Mouse (Mus musculus) urinary bladder, adult 2 months (tissue): ENCODE data around the gene Vstm5. TPM values are rescaled to one million over a fixed set of nuclear protein-coding genes. Genes with fewer than 3 reads are reported as not detected.
"Not testable (repeated sequence)": the region's sequence is repeated elsewhere in the genome, so short reads cannot be mapped to it uniquely, and the experiment has no call there.

Source experiments
- DNase-seq: peaks from one replicate; pipeline ENCODE4 v3.0.0; 2022; ENCODE audit warnings: low spot score
- polyA plus RNA-seq: library from polyadenylated mRNA; depleted of rRNA; stranded (reverse); fragments of >200 nt; gene quantifications from 2 replicates; pipeline ENCODE4 v1.2.3, GENCODE M21; 2012; rRNA removed

The Vstm5 gene
- polyA plus RNA-seq, result 3.5 and 4.9 TPM in 2 replicates

DNA sequence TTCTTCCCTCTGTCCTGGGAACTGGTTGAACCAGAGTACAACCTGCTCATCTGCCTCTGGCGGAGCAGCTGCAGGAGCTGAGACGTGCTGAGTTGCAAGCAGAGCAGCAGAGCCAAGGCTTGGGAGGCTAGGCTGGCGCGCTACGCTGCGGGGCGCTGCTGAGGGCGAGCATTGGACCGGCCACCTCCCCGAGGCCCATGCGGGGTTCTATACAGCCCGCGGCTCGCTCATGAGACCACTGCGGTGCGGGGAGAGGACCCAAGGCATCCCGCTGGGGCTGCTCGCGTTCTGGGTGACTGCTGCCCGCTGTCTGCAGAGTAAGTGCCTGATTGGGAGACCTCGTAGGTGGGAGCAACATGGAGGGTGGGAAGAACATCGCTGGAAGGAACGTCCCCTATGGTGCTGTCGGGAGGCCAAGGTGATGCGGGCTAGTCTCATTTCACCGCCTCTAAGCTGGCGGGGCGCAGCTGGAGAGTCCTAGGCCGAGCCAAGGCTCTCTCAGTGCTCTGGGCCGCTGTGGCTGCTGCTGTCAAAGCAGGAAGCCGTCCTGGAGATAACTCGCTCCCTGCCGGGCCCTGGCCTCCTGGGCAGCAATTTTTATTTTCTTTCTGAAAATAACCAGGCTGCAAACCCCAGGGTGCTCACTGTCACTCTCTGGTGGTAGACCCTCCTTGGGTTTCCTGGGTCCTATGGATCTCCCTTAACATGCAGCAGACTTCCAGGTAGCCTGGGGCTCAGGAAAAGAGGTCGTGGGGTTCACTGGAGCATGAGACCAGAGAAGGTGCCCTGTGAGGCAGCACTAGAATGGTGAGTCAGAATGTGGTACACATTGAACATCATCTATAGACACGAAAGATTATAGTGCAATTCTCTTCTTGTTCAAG is at the start of gene Vstm5:
Vstm5 (plus strand) TSS at position 4 of the 884 bp plus-strand sequence.
- no peak for DNase-seq

DNA sequence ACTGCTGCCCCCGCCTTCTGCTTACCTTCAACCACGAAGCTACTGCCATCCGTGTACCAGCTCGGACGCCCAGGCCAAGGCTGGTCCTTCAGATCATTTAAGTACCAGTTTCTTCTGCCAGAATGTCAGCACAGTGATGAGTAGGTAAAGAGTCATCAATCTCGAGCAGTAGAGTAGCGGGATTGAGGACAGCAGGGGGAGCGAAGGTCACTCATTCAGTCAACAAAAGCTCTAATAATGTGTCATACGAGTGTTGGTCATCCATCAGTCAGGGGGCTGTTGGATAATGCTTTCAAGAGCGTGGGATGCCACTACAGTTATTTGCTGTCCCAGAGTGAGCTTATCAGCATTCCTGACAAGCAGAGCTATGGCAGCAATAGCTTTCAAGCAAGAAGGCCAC is 44.0 kb upstream of the Vstm5 start:
- not testable (repeated sequence) for DNase-seq

DNA sequence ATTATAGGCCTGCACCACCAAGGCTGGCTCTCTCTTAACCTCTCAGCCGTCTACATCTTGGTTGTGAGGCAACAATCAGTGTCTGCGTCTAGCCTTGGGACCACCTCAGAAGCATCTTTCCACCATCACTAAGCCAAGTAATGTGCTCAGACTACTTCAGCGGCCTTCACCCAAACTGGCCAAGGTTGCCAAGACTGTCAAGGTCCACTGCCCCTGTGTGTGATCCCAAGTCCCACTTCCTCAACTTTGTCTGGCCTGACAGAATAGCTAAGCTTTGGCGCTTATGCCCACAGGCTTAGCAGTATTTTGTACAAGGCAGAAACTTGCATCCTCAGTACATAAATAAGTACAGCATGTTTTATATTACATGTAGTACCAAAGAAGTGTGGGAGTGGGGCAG is 32.2 kb upstream of the Vstm5 start:
- no peak for DNase-seq

DNA sequence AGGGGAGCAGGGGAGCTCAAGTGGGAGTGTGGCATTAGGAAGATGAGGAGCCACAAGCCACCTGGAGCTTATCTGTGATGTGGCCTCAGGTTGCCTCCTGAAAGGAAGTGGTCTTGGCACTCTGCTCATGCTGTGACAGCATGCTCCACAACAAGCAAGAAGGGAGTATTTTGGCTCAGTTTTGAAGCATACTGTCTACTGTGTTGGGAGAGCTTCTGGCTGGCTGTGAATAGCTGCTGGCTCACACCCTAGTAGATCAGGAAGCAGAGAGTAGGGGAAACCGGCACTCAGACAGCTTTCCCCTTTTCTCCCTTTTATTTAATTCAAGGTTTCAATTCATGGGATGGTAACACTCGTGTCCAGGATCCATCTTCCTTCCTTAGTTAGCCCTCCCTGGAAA is 29.5 kb upstream of the Vstm5 start:
- DNase-seq, result no peak

DNA sequence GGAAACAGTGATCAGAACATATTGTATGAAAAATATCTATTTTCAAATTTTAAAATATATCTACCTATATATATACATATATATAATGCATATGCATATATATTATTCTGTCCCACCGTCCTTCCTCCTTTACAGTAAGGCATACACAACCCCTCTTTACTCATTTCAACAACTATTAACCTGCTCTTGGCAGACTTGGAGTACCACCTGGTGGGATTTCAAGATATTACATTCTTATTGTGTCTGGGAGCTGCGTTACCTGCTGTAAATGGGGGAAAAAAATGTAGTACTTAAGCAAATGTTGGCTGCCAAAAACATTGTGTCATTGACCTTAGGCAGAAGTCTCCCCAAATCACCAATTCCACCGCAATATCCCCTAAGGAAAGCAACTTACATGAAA is 27.0 kb upstream of the Vstm5 start:
- DNase-seq, result no peak

DNA sequence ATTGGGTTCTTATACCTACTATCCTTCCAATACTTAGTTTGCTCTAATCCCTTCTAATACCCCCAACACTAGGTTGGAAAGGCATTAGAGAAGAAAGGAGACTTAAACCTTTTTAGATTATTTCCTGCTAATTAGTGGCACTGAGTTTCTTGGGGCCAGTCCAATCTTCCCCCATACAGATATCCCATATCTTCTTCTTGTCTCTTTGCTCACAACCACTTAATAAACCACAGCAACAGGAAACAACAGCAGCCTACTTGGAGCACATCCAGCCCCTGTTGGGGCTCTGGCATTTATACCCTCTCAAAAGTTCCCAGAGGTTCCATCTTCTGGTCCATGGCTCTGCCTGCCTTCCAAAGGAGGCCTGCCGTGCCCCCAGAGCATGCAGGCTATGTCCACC is 25.1 kb upstream of the Vstm5 start:
- DNase-seq, result no peak

DNA sequence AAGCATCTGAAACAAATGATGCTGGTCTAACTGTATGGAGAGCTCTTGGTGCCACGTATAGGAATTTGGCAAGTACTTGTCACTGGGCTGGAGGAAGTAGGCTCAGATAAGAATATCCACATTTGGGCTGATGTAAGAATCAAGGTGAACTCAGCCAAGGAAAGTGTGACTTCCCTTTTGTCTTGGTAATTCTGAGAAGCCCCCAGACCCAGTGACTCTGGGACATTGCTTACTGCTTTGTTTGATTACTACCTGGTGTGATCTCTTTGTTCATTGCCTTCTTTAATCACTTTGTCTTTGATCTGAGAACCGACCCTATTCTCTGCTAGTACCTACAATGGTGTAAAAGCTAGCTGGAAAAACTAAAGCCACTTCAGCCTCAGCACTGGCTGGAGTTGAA is 13.9 kb upstream of the Vstm5 start:
- DNase-seq, result no peak

DNA sequence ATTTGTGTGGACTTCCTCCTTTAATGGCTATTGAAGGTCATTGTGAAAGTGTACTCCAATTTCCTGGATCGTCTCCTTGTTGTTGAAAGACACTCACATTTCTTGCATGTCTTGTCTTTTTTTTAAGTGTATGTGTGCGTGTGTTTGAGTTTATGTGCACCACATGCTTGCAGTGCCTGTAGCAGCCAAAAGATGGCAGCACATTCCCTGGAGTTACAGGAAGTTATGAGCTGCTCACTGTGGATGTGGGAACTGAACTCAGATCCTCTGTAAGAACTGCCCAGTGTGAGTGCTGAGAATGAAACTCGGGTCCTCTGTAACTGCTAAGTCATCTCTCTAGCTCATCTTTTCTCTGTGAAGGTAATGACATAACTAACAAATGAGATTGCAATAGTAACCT is 6.4 kb upstream of the Vstm5 start:
- DNase-seq, result no peak

DNA sequence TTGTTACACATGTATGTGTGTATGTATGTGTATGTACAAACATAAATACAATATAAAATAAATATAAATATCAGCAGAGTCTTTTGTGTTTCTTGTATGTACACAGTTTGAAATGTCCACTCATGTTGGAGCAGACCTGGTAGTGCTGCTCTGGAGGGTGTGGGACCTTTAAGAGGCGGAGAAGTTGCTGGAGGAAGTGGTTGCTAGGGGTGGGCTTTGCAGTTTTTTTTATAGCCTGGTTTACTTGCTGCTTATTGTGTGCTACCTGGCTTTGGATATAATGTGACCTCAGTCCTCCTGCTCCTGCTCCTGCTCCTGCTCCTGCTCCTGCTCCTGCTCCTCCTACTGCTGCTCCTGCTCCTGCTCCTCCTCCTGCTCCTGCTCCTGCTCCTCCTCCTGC is 5.2 kb upstream of the Vstm5 start:
- DNase-seq, result no peak

DNA sequence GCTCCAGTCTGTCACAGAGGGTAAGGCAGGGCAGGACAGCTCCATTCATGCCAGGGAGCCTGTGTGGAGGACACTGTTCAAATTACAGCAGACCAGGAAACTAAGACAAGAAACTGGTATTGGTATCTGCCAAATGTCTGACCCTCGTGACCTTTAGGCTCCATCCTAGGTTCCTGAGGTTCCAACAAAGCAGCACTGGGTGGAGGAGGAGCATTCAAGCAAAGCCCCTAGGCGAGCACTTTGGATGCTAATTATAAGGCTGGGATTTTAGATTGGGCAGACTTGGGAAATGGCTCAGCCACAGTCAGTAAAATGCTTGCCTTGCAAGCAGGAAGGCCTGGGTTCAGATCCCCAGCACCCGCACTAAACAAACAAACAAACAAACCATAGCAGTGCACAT is 2.9 kb upstream of the Vstm5 start:
- no peak for DNase-seq

DNA sequence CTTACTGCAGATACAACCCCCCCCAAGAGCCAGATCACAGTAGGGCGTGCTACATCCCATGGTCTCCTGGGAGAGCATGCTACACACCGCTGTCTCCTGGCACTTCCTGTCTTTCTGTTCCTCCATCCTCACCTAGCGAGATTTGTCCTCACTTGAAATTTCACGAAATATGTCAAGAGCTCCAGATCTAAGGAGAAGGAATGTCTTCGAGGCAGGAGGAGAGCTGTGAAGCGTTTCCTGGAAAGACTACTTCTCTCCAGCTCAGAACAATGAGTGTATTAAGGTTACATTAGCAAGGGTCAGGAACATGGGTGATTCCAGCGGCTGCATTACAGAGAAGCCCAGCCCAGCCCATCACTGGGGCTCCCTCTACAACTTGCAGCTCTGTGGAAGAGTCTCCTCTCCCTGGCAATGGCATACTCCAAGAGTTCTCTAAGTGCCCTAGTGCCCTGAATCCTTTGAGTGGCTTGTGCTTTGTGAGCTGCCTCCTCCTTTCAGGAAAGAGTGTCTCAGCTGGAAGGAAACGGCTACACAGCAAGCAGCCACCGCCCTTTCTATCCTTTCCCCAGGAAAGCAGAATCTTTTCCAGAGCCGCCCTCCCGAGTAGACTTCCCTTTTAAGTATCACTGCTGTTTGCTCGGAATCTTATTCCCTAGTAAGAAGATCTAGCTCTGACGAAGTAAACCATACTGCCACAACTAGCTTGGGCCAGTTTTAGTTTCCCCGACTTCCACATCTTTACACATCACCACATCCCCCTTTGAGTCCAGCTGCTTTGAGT is 1.1 kb upstream of the Vstm5 start:
- no peak for DNase-seq

DNA sequence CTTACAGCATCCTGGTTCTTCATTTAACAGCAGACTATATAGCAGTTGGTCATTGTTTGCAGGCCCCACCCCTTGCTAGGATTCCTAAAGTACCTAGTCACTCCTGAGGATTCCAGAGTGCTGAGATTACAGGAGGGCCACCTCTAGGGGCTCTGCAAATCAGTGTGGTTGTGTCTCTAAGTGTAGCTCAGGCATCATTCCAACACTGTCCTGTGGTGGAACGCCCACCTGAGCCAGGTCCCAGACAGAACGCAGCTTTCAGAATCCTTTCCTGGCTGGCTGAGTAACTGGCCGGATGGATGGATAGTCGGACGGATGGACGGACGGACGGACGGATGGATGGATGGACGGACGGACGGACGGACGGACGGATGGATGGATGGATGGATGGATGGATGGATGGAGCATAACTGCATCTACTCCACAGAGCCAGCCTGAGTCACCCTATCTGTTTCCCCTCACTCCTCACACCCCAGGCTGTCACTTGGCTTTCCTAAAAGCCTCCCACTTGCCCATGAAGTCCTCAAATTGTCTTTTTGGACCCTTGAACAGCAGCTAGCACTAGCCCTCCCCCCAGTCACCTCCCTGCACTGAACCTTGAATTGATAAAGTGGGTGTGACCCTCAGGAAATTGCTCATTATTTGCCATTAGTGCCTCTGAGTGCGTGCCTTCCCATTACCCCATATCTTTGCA is 401 bp upstream of the Vstm5 start:
- no peak for DNase-seq

DNA sequence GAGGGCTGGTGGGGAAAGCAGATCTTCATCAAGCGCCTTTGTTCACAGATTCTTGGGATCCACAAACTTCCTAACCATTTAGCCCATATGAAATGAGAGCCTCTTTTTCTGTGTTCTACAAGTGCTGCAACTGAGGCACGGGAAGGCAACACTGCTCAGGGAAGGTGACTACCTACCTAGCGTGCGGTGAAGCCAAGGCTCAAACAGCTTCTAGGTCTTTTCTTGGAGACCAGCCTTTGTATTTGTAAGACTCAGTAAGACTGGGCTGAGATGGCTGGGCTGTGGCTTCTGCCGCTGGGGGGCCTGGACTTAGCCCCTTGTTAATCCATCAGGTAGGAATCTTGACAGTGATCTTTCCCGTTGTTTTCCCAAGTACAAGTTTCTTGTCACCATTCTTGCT is 1.2 kb downstream of the Vstm5 start:
- no peak for DNase-seq

DNA sequence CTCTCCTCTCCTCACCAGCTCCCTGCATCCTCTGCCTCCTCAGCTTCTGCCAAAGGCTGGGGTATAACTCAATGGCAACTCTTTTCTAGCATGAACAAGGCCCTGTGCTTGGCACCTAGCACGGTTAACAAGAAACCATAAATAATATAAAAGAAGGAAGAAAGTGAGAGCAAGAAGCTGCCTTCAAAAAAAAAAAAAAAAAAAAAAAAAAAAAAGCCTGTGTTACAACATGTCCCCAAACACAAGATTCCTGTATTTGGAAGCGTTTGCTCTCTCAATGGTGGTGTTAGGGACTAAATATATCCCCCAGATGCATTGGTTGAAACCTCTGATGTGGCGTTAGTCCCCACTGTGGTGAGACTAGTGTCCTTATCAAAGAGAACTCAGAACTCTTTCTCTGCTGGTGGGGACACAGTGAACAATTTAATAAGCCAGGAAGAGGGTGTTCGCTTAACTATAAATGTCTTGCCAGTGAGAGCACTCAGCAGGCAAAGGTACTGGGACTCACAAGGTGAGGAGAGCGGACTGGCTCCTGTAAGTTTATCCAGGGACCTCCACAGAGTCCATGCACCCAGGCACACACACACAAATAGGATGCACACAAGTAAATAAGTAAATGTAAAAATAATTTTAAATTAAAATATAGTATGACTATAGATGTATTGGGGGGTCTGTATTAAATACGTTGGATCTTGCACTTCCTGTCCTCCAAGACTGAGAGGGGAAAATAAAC is 2.2 kb downstream of the Vstm5 start:
- DNase-seq, result no peak

DNA sequence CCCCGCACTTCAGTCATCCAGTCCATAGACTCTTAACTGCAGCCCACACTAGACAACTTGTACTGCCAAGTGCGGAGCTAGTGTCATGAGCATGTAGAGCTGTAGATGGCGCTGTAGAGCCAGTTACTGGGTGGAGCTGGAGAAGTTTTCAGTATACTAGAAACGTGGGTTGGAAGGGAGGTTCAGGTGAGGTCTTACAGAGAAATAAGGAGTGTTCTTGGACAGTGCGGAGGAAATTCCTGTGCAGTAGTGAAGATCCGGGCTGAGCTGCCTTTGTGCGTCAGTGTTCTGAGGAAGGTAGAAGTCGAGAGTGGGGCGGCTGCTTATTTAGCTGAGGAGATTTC is 2.7 kb downstream of the Vstm5 start:
- no peak for DNase-seq

DNA sequence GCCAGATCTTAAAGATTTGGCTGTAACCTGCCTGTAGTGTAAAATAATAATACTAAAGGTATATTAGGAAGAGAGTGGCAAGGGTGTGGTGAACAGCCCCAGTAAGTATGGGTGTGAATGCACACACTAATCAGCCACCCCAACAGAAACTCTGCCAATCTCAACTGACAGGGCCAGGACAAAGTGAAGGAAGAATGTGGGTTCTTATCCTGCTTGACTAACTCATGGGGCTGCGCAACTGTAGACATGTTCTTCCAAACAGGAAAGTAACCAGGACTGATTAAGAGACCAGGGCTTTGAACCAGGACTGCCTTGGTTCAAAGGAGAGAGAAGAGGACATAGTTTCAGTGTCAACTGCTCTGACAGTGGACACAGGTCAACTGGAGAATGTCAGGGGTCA is 3.3 kb downstream of the Vstm5 start:
- DNase-seq, result no peak

DNA sequence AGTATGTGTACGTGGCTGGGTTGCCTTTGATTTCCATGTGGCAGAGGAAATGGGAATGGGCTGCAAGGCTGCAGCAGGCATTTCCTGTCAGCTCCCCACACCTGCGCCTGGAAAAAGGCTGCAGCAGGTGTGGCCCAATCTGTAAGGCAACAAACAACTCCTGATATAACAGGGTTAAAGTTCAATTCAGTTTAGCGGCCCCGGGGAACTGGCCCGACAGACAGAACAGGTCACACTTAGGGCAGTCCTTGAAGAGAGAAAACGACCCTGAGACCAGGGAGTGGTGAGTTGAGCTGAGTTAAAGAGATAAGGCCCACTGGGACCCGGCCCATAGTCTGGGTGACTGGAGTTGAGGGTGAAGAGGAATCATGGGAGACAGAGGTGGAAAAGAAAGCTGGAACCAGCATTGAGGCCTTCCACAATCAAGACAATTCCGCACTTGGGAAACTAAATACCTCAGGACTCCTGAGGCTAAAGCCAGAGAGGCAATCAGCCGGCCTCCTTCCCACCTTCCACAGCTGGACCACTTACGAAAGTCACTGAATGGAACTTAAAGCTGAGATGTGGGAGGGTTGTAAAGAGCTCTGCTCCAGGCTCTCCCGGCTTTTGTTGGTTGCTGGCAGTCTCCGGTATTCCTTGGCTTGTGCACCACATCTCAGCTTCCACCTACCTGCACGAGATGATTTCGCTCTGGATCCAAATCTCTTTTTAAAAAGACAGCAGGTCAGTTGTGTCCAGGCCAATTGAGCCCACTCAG is 6.7 kb downstream of the Vstm5 start:
- DNase-seq, result no peak

DNA sequence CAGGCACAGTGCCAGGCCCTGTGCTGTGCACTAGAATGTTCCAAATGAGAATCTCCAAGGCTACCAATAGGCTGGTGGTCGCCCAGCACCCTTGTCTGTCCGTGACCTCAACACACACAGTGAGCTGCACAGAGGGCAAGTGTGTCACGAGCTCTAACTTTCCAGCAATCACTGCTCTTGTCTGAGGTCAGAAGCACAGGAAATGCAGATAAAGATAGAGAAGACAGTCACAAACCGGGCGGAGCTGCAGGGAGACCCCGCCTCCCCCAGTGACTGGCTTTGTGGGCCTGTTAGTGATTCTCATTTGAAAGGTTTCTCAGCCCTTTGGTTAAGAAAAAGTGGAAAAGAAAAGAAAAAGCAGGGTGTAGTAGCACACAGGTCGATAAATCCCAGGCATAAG is 11.5 kb downstream of the Vstm5 start:
- no peak for DNase-seq

DNA sequence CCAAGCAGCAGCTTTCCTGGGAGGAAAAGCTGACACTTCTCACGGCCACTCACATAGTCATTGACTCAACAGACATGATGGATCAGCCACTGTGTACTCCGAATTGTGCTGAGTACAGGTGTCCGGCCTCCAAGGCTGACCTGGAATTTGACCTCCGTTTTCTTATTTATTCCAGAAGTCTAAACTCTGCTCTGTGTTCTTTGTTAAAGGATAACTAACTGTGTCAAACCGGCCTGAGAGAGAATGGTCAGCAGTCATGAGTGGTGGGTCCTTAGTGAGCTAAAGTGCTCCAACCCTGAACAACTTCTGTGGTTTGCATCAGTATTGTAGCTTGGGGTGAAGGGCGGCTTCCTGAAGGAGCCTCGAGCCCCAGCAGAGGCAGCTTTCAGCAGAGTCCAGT is 13.4 kb downstream of the Vstm5 start:
- no peak for DNase-seq

DNA sequence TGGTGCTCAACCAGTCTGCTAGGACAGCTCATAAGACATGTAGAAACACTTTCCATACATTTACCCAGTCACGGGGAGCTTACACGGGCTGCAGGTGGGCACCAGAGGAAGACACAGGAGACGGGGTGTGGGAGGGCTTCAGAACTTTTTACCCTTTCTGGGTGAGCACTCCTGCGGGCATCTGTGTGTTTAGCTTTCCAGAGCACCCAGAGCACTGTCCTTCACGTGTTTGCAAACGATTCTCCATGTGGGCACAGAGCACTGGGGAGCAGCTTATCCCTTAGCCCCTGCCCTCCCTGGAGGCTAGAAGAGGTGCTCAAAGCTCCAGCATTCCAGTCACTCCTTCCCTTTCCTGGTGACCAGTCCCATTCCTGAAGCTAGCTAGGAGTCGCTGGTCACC is 15.7 kb downstream of the Vstm5 start:
- no peak for DNase-seq

DNA sequence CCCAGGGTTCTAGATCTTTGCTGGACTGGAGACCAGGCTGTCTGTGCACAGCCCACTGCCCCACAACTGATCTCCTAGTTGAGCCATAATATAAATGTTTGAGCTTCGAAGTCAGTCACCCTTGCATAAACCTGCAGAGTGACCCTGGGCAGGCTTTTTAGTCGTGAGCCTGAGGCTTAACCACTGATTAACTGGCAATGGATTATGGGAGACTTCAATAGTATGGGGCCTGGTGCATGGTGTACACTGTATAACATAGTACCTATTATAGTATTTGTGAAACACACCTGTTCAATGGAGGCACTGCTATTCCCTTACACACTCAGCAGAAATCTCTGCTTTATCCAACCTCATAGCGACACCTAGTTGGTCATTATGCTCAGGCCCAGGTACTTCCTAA is 17.4 kb downstream of the Vstm5 start:
- no peak for DNase-seq
